Mouse (Mus musculus) gonadal fat pad, adult 2 months (tissue): ENCODE measurements around the gene 9330161L09Rik. TPM values are rescaled to one million over a fixed set of nuclear protein-coding genes. Genes with fewer than 3 reads are reported as not detected.

ENCODE experiments used
- DNase-seq: peaks from one replicate; pipeline ENCODE4 v3.0.0-alpha.2; 2012; ENCODE audit warnings: low read depth
- polyA plus RNA-seq: library from polyadenylated mRNA; depleted of rRNA; stranded (reverse); fragments of >200 nt; gene quantifications from 2 replicates; pipeline ENCODE4 v1.2.3, GENCODE M21; 2012

Gene 9330161L09Rik
- polyA plus RNA-seq, 1 experiment = 0.80 TPM

GRCm38 (mm10) chr12:103389348-103389727, 18.3 kb downstream of the 9330161L09Rik start:
- DNase-seq = no peak

DNA sequence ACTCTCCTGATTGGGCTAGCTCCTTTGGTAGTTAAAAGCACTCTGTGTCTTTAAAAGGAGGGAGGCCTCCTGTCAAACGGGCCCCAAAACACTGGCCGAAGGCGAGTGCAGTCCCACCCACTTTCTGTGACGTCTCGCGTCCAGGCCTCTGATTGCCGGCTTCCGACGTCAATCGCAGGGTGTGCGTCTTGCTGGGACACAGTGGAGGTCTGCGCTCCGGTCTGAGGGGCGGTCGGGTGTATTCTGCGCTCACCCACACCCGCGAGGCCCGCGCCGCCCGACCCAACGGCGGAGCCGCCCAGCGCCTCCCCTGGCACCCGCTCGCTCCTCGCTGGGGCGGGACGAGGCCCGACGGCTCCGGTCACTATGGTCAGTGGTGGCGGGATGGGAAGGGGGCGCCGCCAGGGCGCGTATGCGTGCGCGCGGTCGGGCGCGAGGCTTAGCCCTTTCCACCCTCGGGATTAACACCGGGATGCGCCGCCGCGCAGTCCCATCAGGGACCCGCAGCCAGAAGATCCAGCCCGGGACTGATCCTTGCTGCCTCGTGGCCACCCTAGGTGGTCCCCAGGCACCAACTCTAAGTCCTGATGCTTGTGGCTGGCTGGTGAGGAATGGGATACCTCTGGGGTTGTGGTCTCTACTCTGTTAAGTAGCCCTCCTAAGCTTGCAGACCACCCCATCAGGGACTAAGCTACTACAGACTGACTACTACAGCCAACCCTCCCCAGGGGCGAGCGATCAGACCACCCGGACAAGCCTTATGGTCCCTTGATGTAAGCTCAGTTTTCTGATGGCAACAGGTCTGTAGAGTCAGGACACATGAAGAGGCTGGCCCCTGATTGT, 18.9 kb downstream of the 9330161L09Rik start, which contains the start of gene Otub2:
Gene Otub2 (plus strand): TSS at position 178 of the 843 bp plus-strand sequence.
- peak; percentile 69 for DNase-seq

- no peak for DNase-seq
These were observed 27.4 kb downstream of the 9330161L09Rik start for GRCm38 (mm10) chr12:103380226-103380625.

DNA sequence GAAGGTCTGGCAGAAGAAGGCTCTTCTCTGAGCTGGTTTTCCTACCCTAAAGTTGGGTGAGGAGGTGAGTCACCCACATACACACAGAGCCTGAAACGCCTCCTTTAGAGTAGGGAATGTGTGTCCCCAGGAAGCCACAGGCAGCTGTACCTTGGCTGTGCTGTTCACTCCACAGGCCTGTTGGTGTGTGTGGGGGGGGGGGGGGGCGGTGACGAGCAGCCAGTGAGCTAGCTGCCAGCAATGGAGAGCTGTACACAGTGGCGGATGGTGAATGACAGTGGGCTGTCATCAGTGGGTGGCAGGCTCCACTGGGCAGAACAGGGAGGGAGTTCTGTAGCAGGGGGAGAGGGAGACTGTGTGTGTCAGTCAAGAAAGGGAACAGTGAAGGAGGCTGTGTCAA, 30.8 kb downstream of the 9330161L09Rik start:
- no peak for DNase-seq

DNA sequence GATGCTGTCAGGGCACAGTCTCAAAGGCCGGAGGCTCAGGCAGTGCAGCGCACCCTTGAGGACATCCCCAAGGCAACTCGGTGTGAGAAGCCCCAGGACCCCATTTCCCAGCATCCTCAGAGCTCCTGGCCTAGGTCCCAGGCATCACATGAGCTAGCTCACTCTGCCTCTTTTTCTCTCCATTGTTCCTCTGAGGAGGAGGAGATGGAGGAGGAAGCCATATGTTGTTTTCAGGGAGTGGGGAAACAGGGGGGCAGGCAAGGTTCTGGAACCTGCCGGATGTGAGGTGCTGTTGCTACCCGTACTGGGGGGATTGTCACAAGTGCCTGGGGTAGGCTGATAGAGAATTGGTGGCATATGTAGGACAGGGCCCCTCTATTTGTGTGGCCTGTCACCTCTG, 31.5 kb downstream of the 9330161L09Rik start:
- DNase-seq = no peak

DNA sequence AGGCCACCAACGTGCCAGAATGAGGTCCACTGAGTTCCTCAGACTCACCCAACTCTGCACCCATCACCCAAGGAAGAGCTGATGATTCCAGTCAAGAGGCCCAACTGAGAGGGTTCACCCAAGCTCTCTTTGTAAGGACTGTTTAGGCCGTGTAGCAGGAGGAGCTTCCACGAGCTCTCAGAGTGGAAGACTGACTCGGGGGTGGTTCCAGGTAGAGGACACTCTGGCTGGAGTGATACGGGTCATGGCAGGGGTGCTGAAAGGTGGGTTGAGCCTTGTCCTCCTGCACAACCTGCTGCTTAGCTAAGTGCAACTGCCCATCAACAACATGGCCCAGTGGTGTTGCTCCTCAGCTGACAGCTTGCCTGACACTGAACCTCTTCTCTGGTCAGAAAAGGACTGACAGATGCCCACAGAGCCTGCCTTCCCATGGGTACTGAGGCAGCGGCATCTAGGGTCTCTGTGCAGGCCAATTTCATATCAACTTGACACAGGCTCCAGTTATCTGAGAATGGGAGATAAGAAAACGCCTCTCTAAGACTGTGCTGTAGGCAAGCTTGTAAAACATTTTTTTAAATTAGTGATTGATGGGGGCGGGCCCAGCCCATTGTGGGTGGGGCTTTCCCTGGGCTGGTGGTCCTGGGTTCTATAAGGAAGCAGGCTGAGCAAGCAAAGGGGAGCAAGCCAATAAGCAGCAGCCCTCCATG, 33.9 kb downstream of the 9330161L09Rik start:
- DNase-seq = no peak

GRCm38 (mm10) chr12:103371711-103372110, 35.9 kb downstream of the 9330161L09Rik start:
- DNase-seq = no peak

DNA sequence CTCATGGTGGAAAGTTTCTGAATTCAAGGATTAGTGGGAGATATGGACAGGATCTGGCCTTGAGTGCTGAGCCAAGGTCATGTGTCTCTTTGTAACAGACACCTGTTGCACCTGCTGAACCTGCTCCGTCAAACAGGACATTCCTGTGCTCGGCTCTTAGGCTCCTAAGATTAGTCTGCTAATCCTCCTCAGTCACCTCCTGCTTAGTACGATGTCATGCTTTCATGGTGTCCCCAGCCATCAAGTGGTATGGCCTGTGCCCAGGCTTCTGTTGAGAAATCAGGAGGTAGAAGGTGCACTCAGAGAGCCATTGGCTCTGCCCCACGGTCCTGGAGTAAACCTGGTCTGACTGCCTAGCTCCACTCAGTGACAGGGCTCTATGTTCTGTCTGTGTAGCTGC, 36.8 kb downstream of the 9330161L09Rik start:
- DNase-seq = peak; percentile 89

DNA sequence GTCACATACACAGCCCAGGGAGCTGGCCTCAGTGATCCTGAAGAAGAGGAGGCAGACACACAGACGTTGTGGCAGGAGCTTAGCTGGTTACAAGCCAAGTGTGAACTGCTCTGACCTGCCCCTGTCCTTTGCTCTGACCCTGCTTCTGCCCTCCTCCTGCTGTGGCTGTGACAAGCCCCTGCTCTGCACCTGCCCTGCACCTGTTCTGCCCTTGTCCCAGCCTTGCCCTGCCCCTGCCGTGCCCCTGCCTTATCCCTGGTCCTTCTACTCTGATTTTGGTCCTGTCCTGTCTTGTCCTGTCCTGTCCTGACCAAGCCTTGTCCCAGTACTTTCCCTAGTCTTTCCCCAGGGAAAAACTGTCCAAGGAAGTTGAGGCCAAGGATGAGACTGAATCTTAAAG, 38.8 kb downstream of the 9330161L09Rik start:
- no peak for DNase-seq

DNA sequence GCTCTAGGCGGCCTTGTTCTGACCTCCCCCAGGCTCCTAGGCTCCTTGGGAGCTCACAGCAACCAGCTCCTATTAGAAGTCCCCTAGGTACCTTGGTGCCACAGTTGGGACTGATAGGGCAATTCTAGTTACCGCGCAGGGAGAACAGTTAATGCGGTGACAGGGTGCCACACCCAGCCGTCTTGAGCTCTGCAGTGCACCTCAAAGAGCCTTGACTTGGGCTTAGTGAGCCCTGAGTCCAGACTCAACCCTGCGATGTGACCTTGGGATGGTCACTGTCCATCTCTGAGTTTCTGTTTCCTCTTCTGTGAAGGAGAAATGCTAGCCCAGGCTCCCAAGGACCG, 39.3 kb downstream of the 9330161L09Rik start:
- DNase-seq = no peak

GRCm38 (mm10) chr12:103367620-103368325, 39.8 kb downstream of the 9330161L09Rik start:
- no peak for DNase-seq

DNA sequence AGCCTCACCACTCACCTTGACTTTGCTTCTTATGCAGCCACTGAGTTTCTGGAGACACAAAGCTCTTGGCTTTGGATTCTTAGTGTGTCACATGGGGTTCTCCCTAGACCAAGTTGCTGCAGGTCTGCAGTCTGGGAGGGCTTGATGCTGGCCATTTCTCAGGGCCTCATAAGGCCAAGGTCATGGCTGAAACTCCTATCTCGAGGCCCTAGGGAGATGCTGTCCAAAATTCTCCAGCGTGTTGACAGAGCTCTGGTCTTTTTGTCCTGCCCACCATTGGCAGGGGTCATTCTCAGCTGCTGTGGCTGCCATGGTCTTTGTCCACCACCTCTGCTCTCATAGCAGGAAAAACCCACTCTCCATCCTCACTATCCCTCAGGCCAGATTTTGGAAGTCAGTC, 40.4 kb downstream of the 9330161L09Rik start:
- no peak for DNase-seq

GRCm38 (mm10) chr12:103362336-103362735, 45.3 kb downstream of the 9330161L09Rik start:
- no peak for DNase-seq

DNA sequence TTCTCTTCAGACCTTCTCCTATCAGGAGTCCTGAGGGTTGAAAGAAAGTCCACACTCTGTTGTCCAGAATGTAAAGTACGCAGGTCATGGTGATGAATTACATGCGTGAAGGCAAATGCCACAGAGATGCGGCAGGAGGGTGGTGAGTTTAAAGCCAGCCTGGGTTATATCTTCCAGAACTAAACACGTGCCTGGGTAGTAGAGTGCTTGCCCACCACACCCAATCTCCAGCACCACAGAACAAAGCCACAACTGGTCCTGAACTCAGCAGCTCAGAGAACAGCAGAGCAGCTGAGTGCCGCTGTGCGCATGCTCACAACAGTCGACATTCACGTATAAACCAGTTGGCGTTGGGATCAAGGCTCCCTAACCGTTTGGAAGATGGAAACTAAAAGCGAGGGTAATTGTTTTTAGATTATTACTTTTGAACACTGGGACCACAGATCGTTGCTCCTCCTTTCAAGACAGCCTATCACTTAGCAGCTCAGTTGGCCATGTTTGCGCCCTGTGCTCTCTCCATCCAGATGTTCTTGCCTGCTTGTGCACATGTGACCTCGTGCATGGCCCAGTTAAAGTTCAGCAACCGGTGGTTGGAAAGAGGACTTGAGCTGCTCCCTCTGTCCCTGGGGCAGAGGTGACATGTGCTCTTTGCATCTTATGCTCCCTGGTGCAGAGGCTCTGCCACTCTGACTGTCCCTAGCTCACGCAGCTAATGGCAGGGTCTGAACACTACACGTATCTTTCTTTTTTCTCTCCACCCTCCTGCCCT, 45.9 kb downstream of the 9330161L09Rik start:
- no peak for DNase-seq

DNA sequence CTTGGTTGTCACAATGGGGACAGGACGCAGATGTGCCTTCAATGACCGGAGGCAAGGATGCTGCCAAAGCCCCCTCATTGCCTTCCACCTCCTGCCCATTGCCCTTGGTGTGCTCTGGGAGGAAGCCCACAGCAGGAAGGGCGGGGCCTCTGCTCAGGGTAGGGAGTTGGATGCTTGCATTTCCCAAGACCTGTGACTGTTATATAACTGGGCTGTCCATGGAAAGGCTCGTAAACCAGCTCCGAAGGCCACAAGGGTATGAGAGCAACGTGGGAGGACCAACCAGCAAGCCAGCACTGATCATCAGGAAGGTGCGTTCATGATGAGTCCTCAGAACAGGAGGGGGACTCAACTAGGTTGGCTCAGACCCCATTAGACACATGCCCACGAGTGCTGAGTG, 46.8 kb downstream of the 9330161L09Rik start:
- DNase-seq = no peak

DNA sequence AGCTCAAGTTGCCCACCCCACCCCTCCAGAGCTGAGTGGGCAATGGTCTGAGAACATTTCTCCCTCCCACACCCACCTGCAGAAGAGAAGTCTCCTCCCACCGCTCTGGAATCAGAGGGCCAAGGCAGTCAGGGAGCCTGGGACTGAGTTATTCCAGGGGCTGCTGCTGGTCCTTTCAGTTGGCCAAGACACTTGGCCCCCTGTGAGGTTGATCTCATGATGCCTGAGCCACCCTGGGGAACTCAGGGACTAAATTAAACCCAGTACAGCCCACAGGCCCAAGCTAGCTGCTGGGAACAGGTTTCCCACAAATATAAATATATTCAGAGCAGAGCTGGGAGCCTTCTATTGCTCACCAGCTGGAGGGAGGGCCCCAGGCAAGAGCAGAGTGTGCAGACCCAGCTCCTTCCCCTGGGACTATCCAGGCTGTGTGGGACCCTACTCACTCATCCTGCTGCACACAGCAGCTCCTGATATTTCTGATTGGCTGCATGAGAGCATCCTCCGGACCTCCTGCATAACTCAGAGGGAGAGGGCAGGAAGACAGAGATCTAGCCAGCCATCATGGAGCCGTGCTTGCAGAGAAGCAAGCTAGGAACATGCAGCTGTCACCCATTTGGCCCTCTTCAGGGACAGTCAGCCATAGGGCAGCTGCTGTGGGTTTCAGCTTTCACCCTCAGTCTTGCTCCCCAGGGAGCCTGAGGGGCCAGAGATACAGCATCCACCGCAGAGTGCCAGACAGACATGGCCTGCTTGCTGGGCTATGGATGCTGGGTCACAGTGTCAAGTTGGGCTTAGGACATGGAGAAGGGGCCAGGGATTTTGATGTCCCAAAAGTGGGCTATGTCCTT, 48.4 kb downstream of the 9330161L09Rik start:
- no peak for DNase-seq

GRCm38 (mm10) chr12:103358216-103358615, 49.4 kb downstream of the 9330161L09Rik start:
- DNase-seq = no peak
